Mouse (Mus musculus): ENCODE measurements around the gene Slc6a19. TPM values are rescaled to one million over a fixed set of nuclear protein-coding genes. Genes with fewer than 3 reads are reported as not detected.
"Not testable (repeated sequence)": the region's sequence is repeated elsewhere in the genome, so short reads cannot be mapped to it uniquely, and the experiment has no call there.

Slc6a19 gene
- total RNA-seq (2021) = under 1 TPM in 1 of 2 experiments, not detected in 1; 0.10 TPM

- no peak for DNase-seq
- intact Hi-C loops (cut with DNase I) = no loop called here
Observed at GRCm38 (mm10) chr13:73704694-73705325, at the start of gene Slc6a19. Slc6a19 (minus strand) TSS chr13:73704865.

GRCm38 (mm10) chr13:73751284-73751683 lies 46.6 kb upstream of the Slc6a19 start:
- intact Hi-C loops (cut with DNase I) = no loop called here
- no peak for DNase-seq

- intact Hi-C loops (cut with DNase I) = no loop called here
- DNase-seq = peak in 1 of 2 experiments; percentile 43
Observed at GRCm38 (mm10) chr13:73750435-73750834, 45.8 kb upstream of the Slc6a19 start.

GRCm38 (mm10) chr13:73748663-73749440 lies 44.2 kb upstream of the Slc6a19 start:
- no peak for DNase-seq
- intact Hi-C loops (cut with DNase I) = no loop called here

- intact Hi-C loops (cut with DNase I) = no loop called here
Observed at GRCm38 (mm10) chr13:73743662-73744061, 39.0 kb upstream of the Slc6a19 start.

GRCm38 (mm10) chr13:73742944-73743343 lies 38.3 kb upstream of the Slc6a19 start:
- no peak for DNase-seq
- intact Hi-C loops (cut with DNase I) = no loop called here

More at GRCm38 (mm10) chr13:73743662-73744061, 39.0 kb upstream of the Slc6a19 start:
- no peak for DNase-seq

GRCm38 (mm10) chr13:73740399-73740944 lies 35.8 kb upstream of the Slc6a19 start:
- intact Hi-C loops (cut with DNase I); DNase-seq: not testable (repeated sequence)

GRCm38 (mm10) chr13:73736943-73737342 lies 32.3 kb upstream of the Slc6a19 start:
- no peak for DNase-seq
- intact Hi-C loops (cut with DNase I) = no loop called here

GRCm38 (mm10) chr13:73735928-73736327 lies 31.3 kb upstream of the Slc6a19 start:
- intact Hi-C loops (cut with DNase I) = no loop called here
- DNase-seq = no peak

GRCm38 (mm10) chr13:73735270-73735669 lies 30.6 kb upstream of the Slc6a19 start:
- peak; percentile 62 to 64 for DNase-seq
- intact Hi-C loops (cut with DNase I) = no loop called here

GRCm38 (mm10) chr13:73734379-73734778 lies 29.7 kb upstream of the Slc6a19 start:
- DNase-seq = peak in 1 of 2 experiments; percentile 59
- intact Hi-C loops (cut with DNase I) = no loop called here

GRCm38 (mm10) chr13:73732742-73733700 lies 28.4 kb upstream of the Slc6a19 start, which contains the start of gene Slc12a7:
Slc12a7 (plus strand) TSS chr13:73733094.
- intact Hi-C loops (cut with DNase I) = no loop called here
- peak; percentile 59 to 61 for DNase-seq

GRCm38 (mm10) chr13:73732235-73732634 lies 27.6 kb upstream of the Slc6a19 start:
- intact Hi-C loops (cut with DNase I) = no loop called here
- no peak for DNase-seq

- no peak for DNase-seq
- intact Hi-C loops (cut with DNase I) = no loop called here
Observed at GRCm38 (mm10) chr13:73730913-73731312, 26.2 kb upstream of the Slc6a19 start.

- intact Hi-C loops (cut with DNase I) = loop anchor here (2.0 kb wide), 1 partner anchor 34 kb away; no protein-coding TSS in a partner anchor
- no peak for DNase-seq
Observed at GRCm38 (mm10) chr13:73728633-73729032, 24.0 kb upstream of the Slc6a19 start.

GRCm38 (mm10) chr13:73727621-73728025 lies 23.0 kb upstream of the Slc6a19 start:
- intact Hi-C loops (cut with DNase I) = loop anchor here (2.0 kb wide), 1 partner anchor 35 kb away; no protein-coding TSS in a partner anchor
- DNase-seq = peak in 1 of 2 experiments; percentile 30

- intact Hi-C loops (cut with DNase I) = no loop called here
- no peak for DNase-seq
Observed at GRCm38 (mm10) chr13:73725315-73725714, 20.6 kb upstream of the Slc6a19 start.

- DNase-seq = peak; percentile 63 to 74
- intact Hi-C loops (cut with DNase I) = loop anchor here (1.0 kb wide), 1 partner anchor 99 kb away; no protein-coding TSS in a partner anchor
Observed at GRCm38 (mm10) chr13:73723081-73723668, 18.5 kb upstream of the Slc6a19 start.

- DNase-seq = no peak
- intact Hi-C loops (cut with DNase I) = no loop called here
Observed at GRCm38 (mm10) chr13:73720241-73720640, 15.6 kb upstream of the Slc6a19 start.

GRCm38 (mm10) chr13:73718225-73718624 lies 13.6 kb upstream of the Slc6a19 start:
- intact Hi-C loops (cut with DNase I) = loop anchor here (1.0 to 2.0 kb wide), 3 partner anchors 71 to 189 kb away; no protein-coding TSS in a partner anchor
- DNase-seq = peak; percentile 87 to 93

Measured in heart, postnatal 10 days (tissue).